Mouse (Mus musculus): Measurements from ENCODE around the gene Gga3. TPM values are rescaled to one million over a fixed set of nuclear protein-coding genes. Genes with fewer than 3 reads are reported as not detected.

The Gga3 gene
- polyA plus RNA-seq, 1 experiment from 2014 or later: 24.5 TPM

- Histone ChIP-seq H3K36me3 (ENCODE audit: insufficient read depth, low read length) (no peaks in the 10 kb centered on the region), H3K27ac (ENCODE audit: low read length) (no peak overlapping the region), H3K9ac (replicated peaks; ENCODE audit: low read length) (no peak overlapping the region), H3K4me1 (ENCODE audit: insufficient read depth, low read length) (0 out of 2 replicates have a peak, but pooled peaks cover 2% of the 10 kb centered on the region), H3K27me3 (ENCODE audit: insufficient read depth, low read length) (no peaks in the 10 kb centered on the region), H3K4me3 (ENCODE audit: low read length) (no peak overlapping the region), H3K9me3 (ENCODE audit: low read length) (no peaks in the 10 kb centered on the region), H3K4me2 (replicated peaks; ENCODE audit: low read depth, low read length) (no peak overlapping the region)
- WGBS: 83% methylated on average over 10 of the region's 10 CpGs
- ATAC-seq (ENCODE audit: low FRiP score, low TSS enrichment): no peak
Observed at GRCm38 (mm10) chr11:115632862-115633261, 29.0 kb upstream of the Gga3 start.

- 80% methylated on average over 7 of the region's 7 CpGs for WGBS
- H3K27me3 ChIP-seq (ENCODE audit: insufficient read depth, low read length): no peaks in the 10 kb centered on the region
- peaks cover 3% of the 10 kb centered on the region; the same call in 1 of the 2 replicates for H3K4me1 ChIP-seq (ENCODE audit: insufficient read depth, low read length)
- H3K4me2 ChIP-seq (replicated peaks; ENCODE audit: low read depth, low read length): no peak overlapping the region
- H3K9me3 ChIP-seq (ENCODE audit: low read length): no peaks in the 10 kb centered on the region
- no peak for ATAC-seq (ENCODE audit: low FRiP score, low TSS enrichment)
- H3K4me3 ChIP-seq (ENCODE audit: low read length): no peak overlapping the region
- H3K9ac ChIP-seq (replicated peaks; ENCODE audit: low read length): no peak overlapping the region
- no peaks in the 10 kb centered on the region for H3K36me3 ChIP-seq (ENCODE audit: insufficient read depth, low read length)
- H3K27ac ChIP-seq (ENCODE audit: low read length): no peak overlapping the region
Observed at GRCm38 (mm10) chr11:115632247-115632646, 28.4 kb upstream of the Gga3 start.

GRCm38 (mm10) chr11:115631505-115631890 lies 27.6 kb upstream of the Gga3 start:
- Histone ChIP-seq H3K9me3 (ENCODE audit: low read length) (no peaks in the 10 kb centered on the region), H3K36me3 (ENCODE audit: insufficient read depth, low read length) (no peaks in the 10 kb centered on the region), H3K4me3 (ENCODE audit: low read length) (no peak overlapping the region), H3K27me3 (ENCODE audit: insufficient read depth, low read length) (no peaks in the 10 kb centered on the region), H3K4me1 (ENCODE audit: insufficient read depth, low read length) (peaks cover 9% of the 10 kb centered on the region), H3K27ac (ENCODE audit: low read length) (0 out of 2 replicates have a peak overlapping the region, but pooled peaks have one; percentile 36), H3K9ac (replicated peaks; ENCODE audit: low read length) (no peak overlapping the region), H3K4me2 (replicated peaks; ENCODE audit: low read depth, low read length) (no peak overlapping the region)
- ATAC-seq (ENCODE audit: low FRiP score, low TSS enrichment): no peak
- WGBS: 27% methylated on average over 3 of the region's 3 CpGs

GRCm38 (mm10) chr11:115630532-115631504 lies 27.0 kb upstream of the Gga3 start:
- H3K27me3 ChIP-seq (ENCODE audit: insufficient read depth, low read length): no peaks in the 10 kb centered on the region
- peak overlapping the region; percentile 36; the same call in 1 of the 2 replicates for H3K27ac ChIP-seq (ENCODE audit: low read length)
- H3K4me1 ChIP-seq (ENCODE audit: insufficient read depth, low read length): peaks cover 15% of the 10 kb centered on the region
- 50% methylated on average over 16 of the region's 16 CpGs for WGBS
- no peaks in the 10 kb centered on the region for H3K9me3 ChIP-seq (ENCODE audit: low read length)
- ATAC-seq (ENCODE audit: low FRiP score, low TSS enrichment): no peak
- H3K36me3 ChIP-seq (ENCODE audit: insufficient read depth, low read length): no peaks in the 10 kb centered on the region
- no peak overlapping the region for H3K4me2 ChIP-seq (replicated peaks; ENCODE audit: low read depth, low read length)
- peak overlapping the region; percentile 44; the same call in 1 of the 2 replicates for H3K9ac ChIP-seq (replicated peaks; ENCODE audit: low read length)
- H3K4me3 ChIP-seq (ENCODE audit: low read length): no peak overlapping the region

GRCm38 (mm10) chr11:115629734-115630531 lies 26.1 kb upstream of the Gga3 start:
- Histone ChIP-seq H3K27me3 (ENCODE audit: insufficient read depth, low read length) (no peaks in the 10 kb centered on the region), H3K4me2 (replicated peaks; ENCODE audit: low read depth, low read length) (no peak overlapping the region), H3K9ac (replicated peaks; ENCODE audit: low read length) (no peak overlapping the region), H3K9me3 (ENCODE audit: low read length) (no peaks in the 10 kb centered on the region), H3K27ac (ENCODE audit: low read length) (no peak overlapping the region), H3K4me1 (ENCODE audit: insufficient read depth, low read length) (peaks cover 18% of the 10 kb centered on the region), H3K4me3 (ENCODE audit: low read length) (no peak overlapping the region), H3K36me3 (ENCODE audit: insufficient read depth, low read length) (no peaks in the 10 kb centered on the region)
- 81% methylated on average over 13 of the region's 13 CpGs for WGBS
- ATAC-seq (ENCODE audit: low FRiP score, low TSS enrichment): no peak

- ATAC-seq (ENCODE audit: low FRiP score, low TSS enrichment): peak; percentile 13; the same call in 1 of the 2 replicates
- H3K27me3 ChIP-seq (ENCODE audit: insufficient read depth, low read length): no peaks in the 10 kb centered on the region
- WGBS: 48% methylated on average over 13 of the region's 13 CpGs
- peaks cover 18% of the 10 kb centered on the region for H3K4me1 ChIP-seq (ENCODE audit: insufficient read depth, low read length)
- no peaks in the 10 kb centered on the region for H3K36me3 ChIP-seq (ENCODE audit: insufficient read depth, low read length)
- peak overlapping the region; percentile 64; the same call in 1 of the 2 replicates for H3K9ac ChIP-seq (replicated peaks; ENCODE audit: low read length)
- no peaks in the 10 kb centered on the region for H3K9me3 ChIP-seq (ENCODE audit: low read length)
- H3K27ac ChIP-seq (ENCODE audit: low read length): no peak overlapping the region
- H3K4me3 ChIP-seq (ENCODE audit: low read length): peak overlapping the region; percentile 88
- peak overlapping the region; percentile 57 for H3K4me2 ChIP-seq (replicated peaks; ENCODE audit: low read depth, low read length)
Observed at GRCm38 (mm10) chr11:115628465-115629101, 24.7 kb upstream of the Gga3 start.

GRCm38 (mm10) chr11:115627705-115628464 lies 24.0 kb upstream of the Gga3 start, which contains the start of gene Slc25a19:
Slc25a19 (minus strand) TSS chr11:115628295.
- Histone ChIP-seq H3K4me2 (replicated peaks; ENCODE audit: low read depth, low read length) (peak within 1 kb of the TSS; percentile 87), H3K27ac (ENCODE audit: low read length) (0 out of 2 replicates have a peak within 1 kb of the TSS, but pooled peaks have one; percentile 11), H3K27me3 (ENCODE audit: insufficient read depth, low read length) (no peaks in the 10 kb centered on the region), H3K9me3 (ENCODE audit: low read length) (no peaks in the 10 kb centered on the region), H3K4me3 (ENCODE audit: low read length) (peak within 1 kb of the TSS; percentile 88), H3K9ac (replicated peaks; ENCODE audit: low read length) (peak within 1 kb of the TSS; percentile 64), H3K4me1 (ENCODE audit: insufficient read depth, low read length) (peaks cover 18% of the 10 kb centered on the region), H3K36me3 (ENCODE audit: insufficient read depth, low read length) (peaks cover 2% of the 10 kb centered on the region)
- WGBS: under 1% methylated on average over 47 of the region's 47 CpGs
- peak; percentile 98 for ATAC-seq (ENCODE audit: low FRiP score, low TSS enrichment)

- peak overlapping the region; percentile 88 for H3K4me3 ChIP-seq (ENCODE audit: low read length)
- peak overlapping the region; percentile 64 for H3K9ac ChIP-seq (replicated peaks; ENCODE audit: low read length)
- no peaks in the 10 kb centered on the region for H3K27me3 ChIP-seq (ENCODE audit: insufficient read depth, low read length)
- H3K4me1 ChIP-seq (ENCODE audit: insufficient read depth, low read length): peaks cover 18% of the 10 kb centered on the region
- no peaks in the 10 kb centered on the region for H3K9me3 ChIP-seq (ENCODE audit: low read length)
- H3K27ac ChIP-seq (ENCODE audit: low read length): no peak overlapping the region; the same call in 1 of the 2 replicates
- H3K4me2 ChIP-seq (replicated peaks; ENCODE audit: low read depth, low read length): peak overlapping the region; percentile 87
- peaks cover 11% of the 10 kb centered on the region for H3K36me3 ChIP-seq (ENCODE audit: insufficient read depth, low read length)
- no peak for ATAC-seq (ENCODE audit: low FRiP score, low TSS enrichment)
- 36% methylated on average over 11 of the region's 11 CpGs for WGBS
Observed at GRCm38 (mm10) chr11:115626824-115627616, 23.2 kb upstream of the Gga3 start.
